Mouse (Mus musculus): ENCODE results near the gene Zfp646.

Zfp646 gene

DNA sequence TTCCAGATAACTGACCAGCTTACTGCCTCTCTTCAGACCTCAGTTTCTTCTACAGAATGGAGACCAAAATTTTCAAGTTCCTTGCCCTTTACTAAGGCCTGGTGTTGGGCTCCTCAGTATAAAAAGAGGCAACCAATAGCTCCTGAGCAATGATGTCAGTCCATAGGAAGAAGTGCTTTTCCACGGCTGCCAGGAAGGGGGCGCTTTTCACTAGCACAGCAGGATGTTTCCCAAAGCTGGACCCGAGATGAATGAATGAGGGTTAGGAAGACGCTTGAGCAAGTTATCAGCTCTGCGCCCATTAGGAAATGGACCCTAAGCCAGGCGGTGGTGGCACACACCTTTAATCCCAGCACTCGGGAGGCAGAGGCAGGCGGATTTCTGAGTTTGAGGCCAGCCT, 45.5 kb downstream of the Zfp646 start:
- no peak for DNase-seq (ENCODE audit: low read depth)

GRCm38 (mm10) chr7:127922451-127923275, 46.6 kb downstream of the Zfp646 start:
- no peak for DNase-seq (ENCODE audit: low read depth)

DNA sequence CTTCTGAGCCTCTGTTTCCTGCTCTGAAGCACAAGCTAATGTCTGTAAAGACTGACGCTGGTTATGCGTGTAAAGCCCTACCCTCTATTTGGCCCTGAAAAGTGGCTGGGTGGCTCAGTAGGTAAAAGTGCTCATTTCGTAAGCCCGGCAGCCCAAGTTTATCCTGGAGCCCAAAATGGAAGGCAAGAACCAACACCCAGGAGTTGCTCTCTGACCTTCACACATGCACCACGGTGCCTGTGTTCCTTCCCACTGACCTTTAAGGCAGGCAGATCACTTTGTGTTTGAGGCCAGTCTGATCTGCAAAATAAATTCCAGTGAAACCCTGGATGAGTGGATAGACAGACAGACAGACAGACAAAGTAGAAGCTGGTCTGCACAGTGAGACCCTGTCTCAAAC, 47.7 kb downstream of the Zfp646 start:
- no peak for DNase-seq (ENCODE audit: low read depth)

- no peak for DNase-seq (ENCODE audit: low read depth)
These were observed 49.2 kb downstream of the Zfp646 start for GRCm38 (mm10) chr7:127925252-127925651.

GRCm38 (mm10) chr7:127926066-127926465, 50.0 kb downstream of the Zfp646 start:
- no peak for DNase-seq (ENCODE audit: low read depth)

DNA sequence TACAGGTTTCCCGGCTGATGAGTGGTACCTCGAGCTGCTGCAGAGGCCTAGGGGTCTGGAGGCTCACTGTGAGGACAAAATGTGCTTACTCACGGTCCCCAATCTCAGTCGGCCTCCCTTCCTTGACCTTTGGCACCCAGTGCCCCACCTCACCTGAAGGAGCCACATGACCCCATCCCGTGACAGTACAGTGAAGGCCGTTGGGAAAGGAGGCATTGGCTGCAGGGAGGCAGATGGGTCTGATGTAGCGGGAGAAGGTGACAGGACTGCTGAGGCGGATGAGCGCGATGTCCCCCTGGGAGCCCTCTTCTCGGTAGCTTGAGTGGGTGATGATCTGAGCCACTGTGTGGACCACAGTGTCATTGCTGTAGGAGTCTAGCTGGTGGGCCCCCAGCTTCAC, 50.8 kb downstream of the Zfp646 start:
- DNase-seq (ENCODE audit: low read depth): no peak

GRCm38 (mm10) chr7:127927726-127928125, 51.7 kb downstream of the Zfp646 start:
- DNase-seq (ENCODE audit: low read depth): no peak

GRCm38 (mm10) chr7:127928596-127928995, 52.6 kb downstream of the Zfp646 start:
- DNase-seq (ENCODE audit: low read depth): no peak

DNA sequence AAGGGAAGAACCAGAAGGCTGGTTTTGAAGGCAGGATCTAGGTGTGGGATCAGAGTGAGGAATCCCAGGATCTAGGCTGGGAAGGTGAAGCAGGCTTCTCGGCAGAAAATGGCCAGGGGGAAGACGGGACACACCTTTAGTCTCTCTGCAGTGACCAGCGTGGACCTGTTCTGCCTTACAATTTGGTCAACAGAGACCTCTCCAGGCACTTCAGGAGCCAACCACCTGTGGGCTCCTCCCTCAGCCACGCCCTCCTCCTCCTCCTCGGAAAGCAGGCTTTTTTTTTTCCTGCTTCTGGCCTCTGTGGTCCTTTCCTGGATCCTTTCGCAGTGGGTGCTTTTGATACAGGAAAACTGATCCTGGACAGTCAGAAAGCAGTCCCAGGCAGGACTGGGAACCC, 53.9 kb downstream of the Zfp646 start, which contains the start of gene Prss8:
Gene Prss8 (minus strand): TSS at position 182 of the 400 bp plus-strand sequence.
- no peak for DNase-seq (ENCODE audit: low read depth)

GRCm38 (mm10) chr7:127930636-127931035, 54.6 kb downstream of the Zfp646 start:
- DNase-seq (ENCODE audit: low read depth): no peak

GRCm38 (mm10) chr7:127931351-127932135, 55.5 kb downstream of the Zfp646 start:
- DNase-seq (ENCODE audit: low read depth): no peak

- no peak for DNase-seq (ENCODE audit: low read depth)
These were observed 56.4 kb downstream of the Zfp646 start for GRCm38 (mm10) chr7:127932273-127933031.

GRCm38 (mm10) chr7:127934075-127934474, 58.1 kb downstream of the Zfp646 start:
- no peak for DNase-seq (ENCODE audit: low read depth)

DNA sequence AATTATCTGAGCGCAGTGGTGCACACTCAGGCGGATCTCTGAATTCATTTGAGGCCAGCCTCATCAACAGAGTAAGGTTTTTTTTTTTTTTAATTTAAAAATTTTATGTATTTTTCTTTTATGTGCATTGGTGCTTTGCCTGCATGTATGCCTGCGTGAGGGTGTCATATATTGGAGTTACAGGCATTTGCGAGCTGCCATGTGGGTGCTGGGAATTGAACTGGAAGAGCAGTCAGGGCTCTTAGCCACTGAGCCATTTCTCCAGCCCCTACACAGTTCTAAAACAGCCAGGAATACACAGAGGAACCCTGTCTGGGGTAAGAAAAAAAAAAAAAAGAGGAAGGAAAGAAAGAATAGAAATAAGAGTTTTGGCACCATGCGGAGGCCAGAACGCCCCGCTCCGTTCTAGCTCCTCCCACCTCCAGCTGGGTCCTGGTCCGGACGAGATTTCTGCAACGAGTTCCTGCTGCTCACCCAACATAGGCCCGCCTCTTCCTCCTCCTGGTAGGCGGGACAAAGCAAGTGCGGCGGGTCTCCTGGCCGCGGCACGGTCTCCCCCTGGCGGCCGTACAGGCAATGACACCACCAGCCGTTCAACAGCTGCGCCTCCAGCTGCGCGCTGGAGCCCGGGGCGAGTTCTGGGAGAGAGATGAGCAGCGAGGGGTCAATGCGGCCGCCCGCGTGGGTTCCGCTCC, 59.2 kb downstream of the Zfp646 start:
- DNase-seq (ENCODE audit: low read depth): peak; percentile 92

All from c-Kit-positive CD71-negative TER-119-negative erythroid progenitor cells, embryonic 14.5 days (primary cell).